Mouse (Mus musculus): ENCODE measurements around the gene Syn3. TPM values are rescaled to one million over a fixed set of nuclear protein-coding genes. Genes with fewer than 3 reads are reported as not detected.

The Syn3 gene
- polyA plus RNA-seq, 1 experiment = 1.5 TPM

GRCm38 (mm10) chr10:86277327-86277726 lies 221.4 kb downstream of the Syn3 start:
- no peak for DNase-seq (ENCODE audit: low read depth)

- DNase-seq (ENCODE audit: low read depth) = no peak
Observed at GRCm38 (mm10) chr10:86275585-86275984, 223.1 kb downstream of the Syn3 start.

GRCm38 (mm10) chr10:86273410-86274191 lies 225.1 kb downstream of the Syn3 start:
- no peak for DNase-seq (ENCODE audit: low read depth)

GRCm38 (mm10) chr10:86272826-86273225 lies 225.9 kb downstream of the Syn3 start:
- DNase-seq (ENCODE audit: low read depth) = no peak

- DNase-seq (ENCODE audit: low read depth) = no peak
Observed at GRCm38 (mm10) chr10:86270254-86270653, 228.4 kb downstream of the Syn3 start.

GRCm38 (mm10) chr10:86264618-86265017 lies 234.1 kb downstream of the Syn3 start:
- DNase-seq (ENCODE audit: low read depth) = no peak

- DNase-seq (ENCODE audit: low read depth) = no peak
Observed at GRCm38 (mm10) chr10:86261725-86262124, 237.0 kb downstream of the Syn3 start.

GRCm38 (mm10) chr10:86258992-86259391 lies 239.7 kb downstream of the Syn3 start:
- no peak for DNase-seq (ENCODE audit: low read depth)

GRCm38 (mm10) chr10:86258046-86258445 lies 240.7 kb downstream of the Syn3 start:
- no peak for DNase-seq (ENCODE audit: low read depth)

GRCm38 (mm10) chr10:86257045-86257444 lies 241.7 kb downstream of the Syn3 start:
- no peak for DNase-seq (ENCODE audit: low read depth)

GRCm38 (mm10) chr10:86256221-86256620 lies 242.5 kb downstream of the Syn3 start:
- DNase-seq (ENCODE audit: low read depth) = no peak

- DNase-seq (ENCODE audit: low read depth) = no peak
Observed at GRCm38 (mm10) chr10:86250149-86250922, 248.4 kb downstream of the Syn3 start.

GRCm38 (mm10) chr10:86249283-86249682 lies 249.4 kb downstream of the Syn3 start:
- DNase-seq (ENCODE audit: low read depth) = no peak

- DNase-seq (ENCODE audit: low read depth) = no peak
Observed at GRCm38 (mm10) chr10:86248807-86249206, 249.9 kb downstream of the Syn3 start.

- no peak for DNase-seq (ENCODE audit: low read depth)
Observed at GRCm38 (mm10) chr10:86248131-86248740, 250.5 kb downstream of the Syn3 start.

GRCm38 (mm10) chr10:86245396-86245795 lies 253.3 kb downstream of the Syn3 start:
- DNase-seq (ENCODE audit: low read depth) = no peak

- no peak for DNase-seq (ENCODE audit: low read depth)
Observed at GRCm38 (mm10) chr10:86243525-86243924, 255.2 kb downstream of the Syn3 start.

GRCm38 (mm10) chr10:86242721-86243120 lies 256.0 kb downstream of the Syn3 start:
- no peak for DNase-seq (ENCODE audit: low read depth)

- no peak for DNase-seq (ENCODE audit: low read depth)
Observed at GRCm38 (mm10) chr10:86230006-86230405, 268.7 kb downstream of the Syn3 start.

GRCm38 (mm10) chr10:86225480-86225879 lies 273.2 kb downstream of the Syn3 start:
- DNase-seq (ENCODE audit: low read depth) = no peak

- DNase-seq (ENCODE audit: low read depth) = no peak
Observed at GRCm38 (mm10) chr10:86218984-86219383, 279.7 kb downstream of the Syn3 start.

GRCm38 (mm10) chr10:86216836-86217235 lies 281.9 kb downstream of the Syn3 start:
- DNase-seq (ENCODE audit: low read depth) = no peak

- DNase-seq (ENCODE audit: low read depth) = no peak
Observed at GRCm38 (mm10) chr10:86212062-86212461, 286.6 kb downstream of the Syn3 start.
